Mouse (Mus musculus): ENCODE results near the gene Slc30a9. TPM values are rescaled to one million over a fixed set of nuclear protein-coding genes. Genes with fewer than 3 reads are reported as not detected.

Gene Slc30a9
- polyA plus RNA-seq, 1 experiment from 2014 or later, result 177 TPM

- WGBS (ENCODE audit: insufficient replicate concordance), result 86% methylated on average over 4 of the region's 4 CpGs
- Histone ChIP-seq H3K4me3 (ENCODE audit: low read depth, low read length) (no peak overlapping the region), H3K27me3 (ENCODE audit: control insufficient read depth, insufficient read depth, low read length) (no peaks in the 10 kb centered on the region), H3K27ac (ENCODE audit: low read depth, low read length) (no peak overlapping the region), H3K9me3 (replicated peaks; ENCODE audit: control insufficient read depth, low read length) (no peaks in the 10 kb centered on the region), H3K36me3 (ENCODE audit: control insufficient read depth, insufficient read depth, low read length) (peaks cover 11% of the 10 kb centered on the region), H3K9ac (ENCODE audit: low read depth, low read length) (no peak overlapping the region), H3K4me1 (ENCODE audit: control insufficient read depth, insufficient read depth, low read length) (no peaks in the 10 kb centered on the region), H3K4me2 (no peak overlapping the region)
- ATAC-seq (replicated peaks; ENCODE audit: insufficient number of reproducible peaks, low FRiP score, low TSS enrichment), result peak; percentile 75; the same call in 1 of the 2 replicates
These were observed 26.9 kb upstream of the Slc30a9 start for GRCm38 (mm10) chr5:67279840-67280239.

- no peak overlapping the region for H3K27ac ChIP-seq (ENCODE audit: low read depth, low read length)
- H3K4me1 ChIP-seq (ENCODE audit: control insufficient read depth, insufficient read depth, low read length), result no peaks in the 10 kb centered on the region
- 86% methylated on average over 4 of the region's 4 CpGs for WGBS (ENCODE audit: insufficient replicate concordance)
- no peak overlapping the region for H3K4me3 ChIP-seq (ENCODE audit: low read depth, low read length)
- peaks cover 15% of the 10 kb centered on the region for H3K36me3 ChIP-seq (ENCODE audit: control insufficient read depth, insufficient read depth, low read length)
- no peak overlapping the region for H3K9ac ChIP-seq (ENCODE audit: low read depth, low read length)
- H3K4me2 ChIP-seq, result no peak overlapping the region
- no peaks in the 10 kb centered on the region for H3K9me3 ChIP-seq (replicated peaks; ENCODE audit: control insufficient read depth, low read length)
- ATAC-seq (replicated peaks; ENCODE audit: insufficient number of reproducible peaks, low FRiP score, low TSS enrichment), result peak; percentile 80
- H3K27me3 ChIP-seq (ENCODE audit: control insufficient read depth, insufficient read depth, low read length), result no peaks in the 10 kb centered on the region
These were observed 26.4 kb upstream of the Slc30a9 start for GRCm38 (mm10) chr5:67280400-67280799.

- no peaks in the 10 kb centered on the region for H3K9me3 ChIP-seq (replicated peaks; ENCODE audit: control insufficient read depth, low read length)
- H3K36me3 ChIP-seq (ENCODE audit: control insufficient read depth, insufficient read depth, low read length), result no peaks in the 10 kb centered on the region
- H3K4me1 ChIP-seq (ENCODE audit: control insufficient read depth, insufficient read depth, low read length), result no peaks in the 10 kb centered on the region
- H3K4me3 ChIP-seq (ENCODE audit: low read depth, low read length), result no peak overlapping the region
- H3K9ac ChIP-seq (ENCODE audit: low read depth, low read length), result no peak overlapping the region
- no peak overlapping the region for H3K4me2 ChIP-seq
- 60% methylated on average over 3 of the region's 3 CpGs for WGBS (ENCODE audit: insufficient replicate concordance)
- H3K27me3 ChIP-seq (ENCODE audit: control insufficient read depth, insufficient read depth, low read length), result no peaks in the 10 kb centered on the region
- no peak for ATAC-seq (replicated peaks; ENCODE audit: insufficient number of reproducible peaks, low FRiP score, low TSS enrichment)
- H3K27ac ChIP-seq (ENCODE audit: low read depth, low read length), result no peak overlapping the region
These were observed 11.7 kb upstream of the Slc30a9 start for GRCm38 (mm10) chr5:67295029-67295428.

GRCm38 (mm10) chr5:67295682-67296081 lies 11.1 kb upstream of the Slc30a9 start:
- H3K4me2 ChIP-seq, result no peak overlapping the region
- H3K4me1 ChIP-seq (ENCODE audit: control insufficient read depth, insufficient read depth, low read length), result no peaks in the 10 kb centered on the region
- no peak overlapping the region for H3K4me3 ChIP-seq (ENCODE audit: low read depth, low read length)
- H3K9ac ChIP-seq (ENCODE audit: low read depth, low read length), result no peak overlapping the region
- H3K36me3 ChIP-seq (ENCODE audit: control insufficient read depth, insufficient read depth, low read length), result no peaks in the 10 kb centered on the region
- H3K27me3 ChIP-seq (ENCODE audit: control insufficient read depth, insufficient read depth, low read length), result no peaks in the 10 kb centered on the region
- no peaks in the 10 kb centered on the region for H3K9me3 ChIP-seq (replicated peaks; ENCODE audit: control insufficient read depth, low read length)
- ATAC-seq (replicated peaks; ENCODE audit: insufficient number of reproducible peaks, low FRiP score, low TSS enrichment), result no peak
- H3K27ac ChIP-seq (ENCODE audit: low read depth, low read length), result no peak overlapping the region
- WGBS (ENCODE audit: insufficient replicate concordance), result 87% methylated on average over 6 of the region's 6 CpGs

- H3K4me2 ChIP-seq, result no peak overlapping the region
- no peaks in the 10 kb centered on the region for H3K36me3 ChIP-seq (ENCODE audit: control insufficient read depth, insufficient read depth, low read length)
- H3K4me1 ChIP-seq (ENCODE audit: control insufficient read depth, insufficient read depth, low read length), result no peaks in the 10 kb centered on the region
- H3K9ac ChIP-seq (ENCODE audit: low read depth, low read length), result no peak overlapping the region
- no peak for ATAC-seq (replicated peaks; ENCODE audit: insufficient number of reproducible peaks, low FRiP score, low TSS enrichment)
- 81% methylated on average over 1 of the region's 1 CpGs for WGBS (ENCODE audit: insufficient replicate concordance)
- no peak overlapping the region for H3K27ac ChIP-seq (ENCODE audit: low read depth, low read length)
- no peaks in the 10 kb centered on the region for H3K9me3 ChIP-seq (replicated peaks; ENCODE audit: control insufficient read depth, low read length)
- no peak overlapping the region for H3K4me3 ChIP-seq (ENCODE audit: low read depth, low read length)
- H3K27me3 ChIP-seq (ENCODE audit: control insufficient read depth, insufficient read depth, low read length), result no peaks in the 10 kb centered on the region
These were observed 10.6 kb upstream of the Slc30a9 start for GRCm38 (mm10) chr5:67296171-67296570.

GRCm38 (mm10) chr5:67297026-67297813 lies 9.5 kb upstream of the Slc30a9 start:
- Histone ChIP-seq H3K36me3 (ENCODE audit: control insufficient read depth, insufficient read depth, low read length) (no peaks in the 10 kb centered on the region), H3K4me1 (ENCODE audit: control insufficient read depth, insufficient read depth, low read length) (no peaks in the 10 kb centered on the region), H3K9me3 (replicated peaks; ENCODE audit: control insufficient read depth, low read length) (no peaks in the 10 kb centered on the region), H3K9ac (ENCODE audit: low read depth, low read length) (no peak overlapping the region), H3K27me3 (ENCODE audit: control insufficient read depth, insufficient read depth, low read length) (no peaks in the 10 kb centered on the region), H3K4me2 (no peak overlapping the region), H3K4me3 (ENCODE audit: low read depth, low read length) (no peak overlapping the region), H3K27ac (ENCODE audit: low read depth, low read length) (no peak overlapping the region)
- no peak for ATAC-seq (replicated peaks; ENCODE audit: insufficient number of reproducible peaks, low FRiP score, low TSS enrichment)
- 84% methylated on average over 5 of the region's 5 CpGs for WGBS (ENCODE audit: insufficient replicate concordance)

- no peaks in the 10 kb centered on the region for H3K27me3 ChIP-seq (ENCODE audit: control insufficient read depth, insufficient read depth, low read length)
- H3K4me2 ChIP-seq, result no peak overlapping the region
- no peaks in the 10 kb centered on the region for H3K4me1 ChIP-seq (ENCODE audit: control insufficient read depth, insufficient read depth, low read length)
- no peak overlapping the region for H3K9ac ChIP-seq (ENCODE audit: low read depth, low read length)
- H3K9me3 ChIP-seq (replicated peaks; ENCODE audit: control insufficient read depth, low read length), result no peaks in the 10 kb centered on the region
- ATAC-seq (replicated peaks; ENCODE audit: insufficient number of reproducible peaks, low FRiP score, low TSS enrichment), result no peak
- 84% methylated on average over 6 of the region's 6 CpGs for WGBS (ENCODE audit: insufficient replicate concordance)
- H3K36me3 ChIP-seq (ENCODE audit: control insufficient read depth, insufficient read depth, low read length), result no peaks in the 10 kb centered on the region
- H3K4me3 ChIP-seq (ENCODE audit: low read depth, low read length), result no peak overlapping the region
- H3K27ac ChIP-seq (ENCODE audit: low read depth, low read length), result no peak overlapping the region
These were observed 6.8 kb upstream of the Slc30a9 start for GRCm38 (mm10) chr5:67299847-67300412.

- no peak overlapping the region for H3K27ac ChIP-seq (ENCODE audit: low read depth, low read length)
- no peak overlapping the region for H3K9ac ChIP-seq (ENCODE audit: low read depth, low read length)
- 94% methylated on average over 8 of the region's 8 CpGs for WGBS (ENCODE audit: insufficient replicate concordance)
- H3K36me3 ChIP-seq (ENCODE audit: control insufficient read depth, insufficient read depth, low read length), result no peaks in the 10 kb centered on the region
- no peaks in the 10 kb centered on the region for H3K9me3 ChIP-seq (replicated peaks; ENCODE audit: control insufficient read depth, low read length)
- no peak overlapping the region for H3K4me2 ChIP-seq
- H3K4me3 ChIP-seq (ENCODE audit: low read depth, low read length), result no peak overlapping the region
- no peaks in the 10 kb centered on the region for H3K27me3 ChIP-seq (ENCODE audit: control insufficient read depth, insufficient read depth, low read length)
- no peaks in the 10 kb centered on the region for H3K4me1 ChIP-seq (ENCODE audit: control insufficient read depth, insufficient read depth, low read length)
- ATAC-seq (replicated peaks; ENCODE audit: insufficient number of reproducible peaks, low FRiP score, low TSS enrichment), result no peak
These were observed 5.7 kb upstream of the Slc30a9 start for GRCm38 (mm10) chr5:67300926-67301597.

Measured in heart, embryonic 11.5 days (tissue).